Mouse (Mus musculus) testis, adult 2 months (tissue): ENCODE results near the gene Osgin1.

ENCODE experiments used
- CTCF ChIP-seq: fragments of 200-500 bp; IDR thresholded peaks from 2 replicates; pipeline ENCODE4 v1.5.1; 2012; ENCODE audit warnings: low read depth, mild to moderate bottlenecking, inconsistent platforms, low read length, moderate library complexity; ENCODE audit not compliant: control insufficient read depth, insufficient read depth, insufficient replicate concordance
- POLR2A ChIP-seq: fragments of 200-500 bp; IDR thresholded peaks from 2 replicates; pipeline ENCODE4 v1.6.1; 2012; ENCODE audit warnings: low read depth, mild to moderate bottlenecking, inconsistent platforms, low read length, moderate library complexity; ENCODE audit not compliant: control insufficient read depth

DNA sequence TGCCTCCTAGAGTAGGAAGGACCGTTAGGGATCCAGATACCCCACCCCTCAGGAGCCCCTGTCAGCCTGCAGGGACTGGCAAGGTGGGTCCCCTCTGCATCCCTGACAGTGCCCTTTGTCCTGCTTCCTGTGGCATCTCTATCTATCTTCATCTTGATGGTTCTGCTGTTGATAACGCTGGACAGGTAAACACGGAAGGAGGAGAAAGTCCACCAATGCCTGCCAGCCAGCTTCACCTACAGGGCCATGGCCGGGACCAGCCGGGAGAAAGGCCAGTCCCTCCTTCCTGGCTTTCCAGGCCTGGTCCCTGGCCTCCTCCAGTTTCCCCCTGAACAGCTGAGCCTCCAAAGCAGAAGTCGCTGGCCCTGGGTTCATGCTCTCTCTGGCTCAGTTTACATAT, 645 bp downstream of the Osgin1 start:
- TF ChIP-seq CTCF: no peak
- no peak for TF ChIP-seq POLR2A
